Mouse (Mus musculus): ENCODE results near the gene Lgi1.

Gene Lgi1

DNA sequence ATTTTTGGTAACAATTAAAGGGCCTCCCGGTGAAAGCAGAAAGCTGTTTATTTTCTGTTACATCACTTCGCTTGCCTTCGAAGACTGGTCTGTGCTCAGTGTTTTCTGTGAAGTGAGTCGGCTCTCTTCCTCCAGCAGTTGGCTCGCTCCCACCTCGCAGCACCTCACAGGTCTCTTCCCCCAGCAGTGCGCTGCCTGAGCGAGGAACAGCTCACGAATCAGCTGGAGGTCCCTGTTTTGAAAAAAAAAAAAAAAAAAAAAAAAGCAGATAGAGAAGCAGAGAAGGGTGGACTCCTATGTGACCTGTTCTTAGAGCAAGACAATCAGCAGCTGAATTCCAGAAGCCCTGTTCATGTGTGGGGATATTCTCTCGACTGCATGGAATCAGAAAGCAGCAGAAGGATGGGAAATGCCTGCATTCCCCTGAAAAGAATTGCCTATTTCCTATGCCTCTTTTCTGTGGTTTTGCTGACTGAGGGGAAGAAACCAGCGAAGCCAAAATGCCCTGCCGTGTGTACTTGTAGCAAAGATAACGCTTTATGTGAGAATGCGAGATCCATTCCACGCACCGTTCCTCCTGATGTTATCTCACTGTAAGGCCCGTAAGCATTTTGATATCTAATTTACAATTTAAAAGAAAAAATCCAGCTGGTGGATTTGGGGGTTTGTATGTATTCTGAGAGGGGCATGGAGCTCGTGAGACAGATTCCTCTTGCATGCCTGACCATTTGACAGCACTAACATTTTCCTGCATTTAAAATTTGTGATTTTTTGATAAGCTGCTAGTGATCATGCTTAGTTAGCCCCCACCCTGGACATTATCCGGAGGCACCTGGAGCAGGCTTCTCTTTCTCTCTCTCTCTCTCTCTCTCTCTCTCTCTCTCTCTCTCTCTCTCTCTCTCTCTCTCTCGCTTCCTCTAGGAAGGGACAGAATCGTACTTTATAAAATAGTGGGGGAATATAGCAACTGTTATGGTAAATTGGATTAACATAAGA is at the start of gene Lgi1:
Gene Lgi1 (plus strand): TSS at position 32 of the 996 bp plus-strand sequence.
- DNase-seq (ENCODE audit: low spot score) = no peak

DNA sequence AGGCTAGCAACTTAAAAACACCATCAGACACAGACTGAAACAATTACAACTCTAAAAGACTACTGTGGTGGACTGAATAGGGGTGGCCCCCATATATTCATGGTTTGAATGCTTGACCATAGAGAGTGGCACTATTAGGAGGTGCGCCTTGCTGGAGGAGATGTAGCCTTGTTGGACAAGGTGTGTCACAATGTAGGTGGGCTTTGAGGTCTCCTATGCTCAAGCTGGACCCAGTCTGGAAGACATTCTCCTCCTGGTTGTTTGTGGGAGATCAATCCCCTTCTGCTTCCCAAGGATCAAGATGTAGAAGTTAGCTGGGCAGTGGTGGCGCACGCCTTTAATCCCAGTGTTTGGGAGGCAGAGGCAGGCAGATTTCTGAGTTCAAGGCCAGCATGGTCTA is 46.6 kb upstream of the Lgi1 start:
- no peak for DNase-seq (ENCODE audit: low spot score)

DNA sequence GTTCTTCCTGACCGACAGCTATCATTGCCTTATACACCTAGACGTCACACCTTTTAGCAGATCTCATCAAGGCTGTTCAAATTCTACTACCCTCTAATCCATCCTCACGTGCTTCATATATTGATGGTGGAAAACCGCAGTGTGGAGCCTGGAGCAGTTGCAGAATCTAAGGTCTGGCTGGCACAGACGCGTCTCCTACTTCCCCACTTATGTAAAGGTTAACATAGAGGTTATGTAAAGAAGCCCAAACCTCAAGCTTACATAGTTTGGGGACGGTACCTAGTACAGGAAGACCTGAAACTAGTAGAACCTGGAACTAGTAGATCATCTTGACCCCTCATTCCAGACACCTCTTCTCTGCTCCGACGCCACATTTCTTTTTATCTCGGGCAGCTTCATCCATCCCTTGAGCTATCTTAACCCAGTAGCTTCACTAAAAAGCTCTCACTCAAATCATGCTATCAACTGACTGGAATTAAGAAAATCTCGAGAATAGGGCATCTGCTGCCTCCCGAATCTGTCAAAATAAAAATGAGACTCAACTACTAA is 40.9 kb upstream of the Lgi1 start:
- no peak for DNase-seq (ENCODE audit: low spot score)

DNA sequence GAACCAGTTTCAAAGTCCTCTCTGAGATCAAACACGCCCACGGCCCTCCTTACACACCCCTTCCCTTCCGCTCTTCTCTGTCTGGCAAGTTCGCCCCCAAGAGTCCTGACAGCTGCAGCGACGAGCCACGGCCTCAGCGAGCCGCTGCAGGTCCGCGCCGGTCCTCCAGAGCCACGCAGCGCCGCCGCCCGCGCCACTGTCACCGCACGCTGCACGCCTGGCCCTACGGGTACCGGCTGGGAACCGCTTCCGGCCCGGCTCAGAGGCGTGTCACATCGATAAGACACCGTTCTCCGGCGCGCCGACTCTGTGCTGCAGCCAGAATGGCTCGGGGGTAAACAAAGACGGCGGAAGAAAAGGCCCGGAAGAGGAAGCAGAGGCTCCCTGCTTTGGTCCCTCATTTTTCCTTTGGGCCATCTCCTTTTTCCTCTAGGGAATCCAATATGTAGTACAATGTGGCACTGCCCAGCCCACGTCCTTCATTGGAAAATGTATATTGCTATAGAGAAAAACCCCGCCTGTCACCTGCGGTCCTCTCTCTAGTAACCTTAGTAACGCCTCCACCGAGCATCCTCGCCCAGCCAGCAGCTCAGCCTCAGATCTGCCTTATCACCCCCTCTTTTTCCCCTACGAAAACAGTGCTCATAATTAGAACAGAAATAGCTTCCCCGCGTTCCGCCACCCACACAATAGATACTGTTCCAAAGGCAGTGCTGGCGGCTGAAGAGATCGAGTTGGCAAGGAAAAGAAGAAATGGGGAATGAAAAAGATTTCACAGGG is 40.2 kb upstream of the Lgi1 start, which contains the start of gene Fra10ac1:
Gene Fra10ac1 (minus strand): TSS at position 252 of the 780 bp plus-strand sequence.
- DNase-seq (ENCODE audit: low spot score) = peak; percentile 88

DNA sequence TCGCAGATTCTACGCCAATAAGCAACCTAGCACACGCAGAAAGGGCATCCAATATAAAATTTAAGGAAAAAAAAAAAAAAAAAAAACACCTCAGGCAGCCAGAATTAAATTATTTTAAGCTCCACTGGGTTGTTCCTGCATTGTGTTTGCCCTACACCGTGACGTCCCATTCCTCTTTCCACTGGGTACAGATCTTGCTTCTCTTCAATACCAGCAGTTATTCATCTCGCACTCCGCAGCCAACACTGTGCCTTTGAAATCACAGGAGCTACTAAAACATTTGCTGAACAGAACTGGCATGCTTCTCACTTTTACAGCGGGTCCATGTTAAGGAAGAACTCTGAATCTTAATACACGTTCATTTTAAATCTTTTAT is 39.7 kb upstream of the Lgi1 start:
- DNase-seq (ENCODE audit: low spot score) = no peak

DNA sequence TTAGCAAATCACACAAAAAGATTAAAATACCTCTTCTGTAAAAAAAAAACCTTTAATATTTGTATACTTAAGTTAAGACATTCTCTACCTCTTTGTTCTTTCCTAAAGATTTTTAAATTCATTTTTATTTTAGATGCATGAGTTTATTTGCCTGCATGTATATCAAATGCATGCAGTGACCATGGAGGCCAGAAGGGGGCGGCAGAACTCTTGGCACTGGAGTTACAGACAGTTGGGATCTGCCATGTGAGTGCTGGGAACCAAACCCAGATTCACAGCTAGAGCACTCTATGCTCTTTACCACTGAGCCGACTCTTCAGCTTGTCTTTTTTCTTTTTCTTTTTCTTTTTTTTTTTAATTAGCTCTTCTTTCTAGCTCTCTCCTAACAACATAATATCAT is 35.6 kb upstream of the Lgi1 start:
- no peak for DNase-seq (ENCODE audit: low spot score)

DNA sequence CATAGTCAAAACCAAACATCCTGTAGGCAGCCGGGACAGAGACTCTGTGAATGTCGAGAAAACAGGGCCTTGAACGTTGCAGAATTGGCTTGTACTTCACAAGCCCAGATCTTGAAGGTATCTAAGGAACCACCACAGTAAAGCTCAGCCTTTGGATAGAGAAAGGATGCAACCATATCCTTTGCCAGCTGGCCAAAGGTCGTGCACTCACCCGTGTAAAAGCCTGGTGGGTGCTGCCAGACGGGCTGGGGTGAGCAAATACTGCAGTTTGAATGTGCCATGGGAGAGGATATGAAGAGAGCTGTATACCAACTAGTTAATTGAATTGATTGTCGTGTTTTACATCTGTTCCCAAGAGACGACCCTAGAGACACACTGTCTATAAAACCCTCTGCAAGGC is 32.2 kb upstream of the Lgi1 start:
- DNase-seq (ENCODE audit: low spot score) = no peak

DNA sequence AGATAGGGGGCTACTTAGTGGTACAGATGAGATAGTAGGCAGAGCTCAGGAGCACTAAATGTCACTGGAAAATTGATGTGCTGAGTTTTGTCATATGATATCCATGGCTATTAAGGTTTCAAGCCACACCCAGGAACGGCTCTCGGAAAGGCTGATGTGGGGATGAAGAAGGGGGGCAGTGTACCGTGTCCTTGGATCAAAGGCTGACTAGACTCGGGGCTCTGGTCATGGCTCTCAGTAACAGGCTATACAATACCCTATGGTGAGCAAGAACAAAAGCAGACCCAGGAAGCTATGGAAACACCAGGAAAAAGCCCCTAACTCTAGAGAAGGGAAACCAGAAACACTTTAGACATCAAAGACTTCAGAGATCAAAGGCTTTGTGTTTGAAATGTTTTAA is 31.8 kb upstream of the Lgi1 start:
- no peak for DNase-seq (ENCODE audit: low spot score)

DNA sequence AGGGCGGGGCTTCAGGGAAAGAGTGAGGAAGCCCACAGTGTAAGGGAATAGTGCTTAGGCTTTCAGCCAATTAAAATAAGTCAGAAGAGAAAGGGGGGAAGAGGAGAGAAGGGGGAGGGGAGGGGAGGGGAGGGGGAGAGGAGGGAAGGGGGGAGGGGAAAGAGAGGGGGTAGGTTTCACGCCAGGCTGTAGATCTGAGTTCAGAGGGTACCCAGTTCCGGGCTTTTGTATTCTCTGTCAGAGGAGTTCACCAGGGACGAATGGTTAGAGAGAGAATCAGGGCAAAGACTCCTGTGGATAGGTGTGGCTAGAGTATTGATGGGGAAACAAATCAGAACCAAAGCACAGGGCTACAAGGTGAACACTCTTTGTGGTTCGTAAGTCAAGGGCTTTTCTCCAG is 27.8 kb upstream of the Lgi1 start:
- DNase-seq (ENCODE audit: low spot score) = no peak

DNA sequence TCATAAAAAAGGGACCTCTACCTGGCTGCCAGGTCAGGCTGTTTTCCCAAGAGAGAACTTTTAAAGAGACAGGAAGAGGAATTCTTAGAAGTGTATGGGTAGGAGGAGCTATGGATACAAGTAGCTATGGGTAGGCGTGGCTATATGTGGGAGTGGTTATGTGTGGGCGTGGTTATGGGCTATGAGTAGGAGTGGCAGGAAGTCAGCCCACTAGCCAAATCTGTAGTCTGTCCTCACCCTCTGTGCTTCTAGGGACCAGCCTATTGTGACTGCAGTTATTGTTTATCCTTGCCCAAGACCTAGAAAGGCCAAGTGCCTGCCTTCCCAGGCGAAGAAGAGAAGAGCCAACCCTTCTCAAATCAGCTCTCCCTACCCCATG is 26.5 kb upstream of the Lgi1 start:
- no peak for DNase-seq (ENCODE audit: low spot score)

DNA sequence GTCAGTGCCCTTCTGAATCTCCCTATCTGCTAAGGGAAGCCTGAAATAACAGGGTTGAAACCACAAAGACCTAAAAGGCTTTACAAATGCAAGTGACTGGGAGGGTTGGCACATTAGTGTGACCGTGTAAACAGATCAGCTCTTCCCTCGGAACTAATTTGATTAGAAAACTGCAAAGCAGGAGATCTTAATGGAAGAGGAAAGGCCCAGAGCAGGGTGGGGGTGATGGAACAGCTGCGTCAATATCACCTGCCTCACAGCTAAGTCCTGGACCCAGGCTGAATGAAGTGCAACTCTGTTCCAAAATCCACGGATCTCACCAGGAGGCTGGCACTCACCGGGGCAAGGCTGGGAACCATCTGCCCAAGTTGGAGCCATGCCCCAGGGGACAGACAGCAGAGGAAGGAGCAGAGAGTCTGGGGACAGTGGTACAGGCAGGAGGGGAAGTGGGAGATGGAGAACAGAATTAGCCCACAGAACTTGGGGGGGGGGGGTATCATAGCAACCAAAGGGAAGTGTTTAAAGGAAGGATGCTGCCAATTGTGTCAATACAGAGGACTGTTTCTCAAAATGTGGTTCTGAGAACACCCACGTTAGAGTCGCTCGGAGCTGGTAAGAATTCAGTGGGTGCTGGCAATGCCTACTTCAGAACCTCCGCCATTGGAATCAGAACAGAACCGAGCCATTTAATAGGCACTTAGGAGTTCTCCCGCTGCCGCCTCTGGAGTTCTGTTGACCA is 26.0 kb upstream of the Lgi1 start:
- DNase-seq (ENCODE audit: low spot score) = no peak

DNA sequence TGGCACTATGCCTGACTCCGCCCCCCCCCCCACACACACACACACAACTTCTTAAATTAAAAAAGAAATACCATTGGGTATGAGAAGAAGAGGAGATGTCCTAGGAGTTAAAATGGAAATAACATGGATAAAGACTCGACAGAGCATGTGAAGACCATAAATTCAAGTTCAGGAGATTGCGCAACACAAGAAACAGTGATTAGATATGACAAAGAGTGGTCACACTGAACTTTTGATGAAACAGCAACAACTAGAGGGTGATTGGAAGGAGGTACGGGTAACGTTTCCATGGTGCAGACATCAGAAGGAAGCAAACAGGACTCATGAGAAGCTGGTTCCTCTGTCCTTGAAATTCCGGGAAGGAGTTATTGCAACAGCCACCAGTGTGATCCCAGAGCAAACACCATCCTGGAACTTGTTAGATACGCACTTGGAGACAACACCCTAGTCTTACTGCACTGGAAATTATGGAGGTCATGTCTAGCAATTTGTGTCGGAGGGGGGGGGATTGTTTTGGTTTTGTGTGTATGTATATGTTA is 22.0 kb upstream of the Lgi1 start:
- DNase-seq (ENCODE audit: low spot score) = peak; percentile 60

DNA sequence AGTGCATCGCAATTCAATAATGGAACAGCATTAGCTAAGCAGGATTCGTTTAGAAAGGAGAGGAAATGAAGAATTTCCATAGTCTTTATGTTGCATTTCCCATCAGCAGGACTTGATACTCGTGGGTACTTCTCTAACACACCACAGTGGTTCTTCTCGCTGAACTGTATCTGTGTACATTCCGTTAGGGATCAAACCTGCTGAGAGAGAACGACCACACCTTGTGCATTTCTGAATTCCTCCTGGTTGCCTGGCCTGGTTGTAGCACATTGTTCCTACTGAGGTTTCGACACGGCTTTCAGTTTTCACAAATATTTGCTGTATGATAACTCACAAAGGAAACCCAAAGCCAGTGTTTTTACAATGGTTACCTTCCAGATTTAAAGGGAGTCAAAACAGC is 19.6 kb upstream of the Lgi1 start:
- no peak for DNase-seq (ENCODE audit: low spot score)

DNA sequence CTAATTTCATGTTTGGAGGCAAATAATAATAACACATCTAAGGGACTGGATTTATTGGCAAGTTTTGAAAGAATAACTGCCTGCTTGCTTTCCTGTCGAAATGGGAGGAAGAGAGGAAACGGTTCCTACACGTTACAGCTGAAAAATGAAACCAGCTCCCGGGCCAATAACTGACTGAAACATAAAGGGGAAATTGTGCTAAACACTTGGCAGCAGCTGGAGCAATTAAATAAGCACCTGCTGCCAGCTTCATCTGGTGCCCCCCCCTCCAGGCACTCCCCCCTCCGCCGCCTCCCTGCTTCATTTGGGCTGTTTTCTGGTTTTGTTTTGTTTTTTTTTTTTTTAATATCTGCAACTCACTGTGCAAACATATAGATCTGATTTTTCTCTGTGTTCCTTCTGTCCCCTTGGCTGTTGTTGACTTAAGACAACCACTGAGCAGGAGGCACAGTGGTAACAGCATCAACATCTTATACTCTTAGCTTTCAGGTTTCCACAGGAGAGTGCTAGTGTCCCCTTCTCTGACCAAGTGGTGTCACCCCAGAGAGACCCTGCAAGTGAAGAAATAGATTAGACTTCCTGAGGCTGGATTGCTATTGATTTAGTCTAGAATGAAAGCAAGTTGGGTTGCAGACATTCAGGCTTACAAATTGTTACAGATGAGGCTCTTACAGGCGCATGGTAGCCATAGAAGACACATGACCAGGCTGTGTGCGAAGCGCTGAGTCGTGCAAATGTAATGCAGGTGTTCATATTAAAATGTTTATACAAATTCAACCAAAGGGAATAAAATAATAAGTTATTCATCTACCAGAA is 18.8 kb upstream of the Lgi1 start:
- DNase-seq (ENCODE audit: low spot score) = no peak

DNA sequence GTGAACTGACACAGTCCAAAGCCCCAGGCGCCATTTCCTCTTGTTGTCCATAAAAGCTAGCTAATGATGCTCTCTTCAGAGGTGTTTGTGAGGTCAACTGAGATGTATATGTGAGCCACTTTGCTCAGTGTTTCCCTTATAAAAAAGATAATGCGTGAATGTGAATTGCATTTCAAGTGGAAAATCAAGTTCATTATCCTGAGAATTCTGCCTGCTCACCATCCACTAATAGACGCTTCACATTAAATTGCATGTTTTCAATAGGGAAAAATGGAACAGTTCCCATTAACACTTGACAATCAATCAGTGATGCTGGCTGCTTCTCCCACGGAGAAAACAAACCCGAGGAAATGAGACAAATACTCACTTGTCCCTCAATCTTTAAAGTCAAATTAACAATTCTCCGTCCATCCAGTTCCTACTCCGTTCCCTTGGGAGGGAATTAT is 18.1 kb upstream of the Lgi1 start:
- no peak for DNase-seq (ENCODE audit: low spot score)

DNA sequence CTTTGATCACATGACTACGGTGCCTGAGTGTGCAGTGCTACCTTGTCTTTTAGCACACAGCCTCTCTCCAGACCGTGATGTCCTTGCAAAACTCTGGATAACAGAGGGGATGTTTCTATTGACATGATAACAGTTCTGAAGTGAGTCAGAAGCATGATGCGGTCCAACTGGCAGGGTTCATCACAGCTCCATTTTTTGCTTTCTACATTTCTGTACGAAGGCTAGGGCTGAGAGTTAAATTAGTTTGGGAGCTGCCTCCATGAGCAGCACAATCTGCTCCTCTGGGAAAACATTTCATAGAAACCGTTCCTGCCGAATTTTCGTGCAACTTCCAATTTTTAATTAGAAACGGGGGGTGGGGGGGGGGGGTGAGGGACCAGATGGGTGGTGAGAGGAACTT is 14.7 kb upstream of the Lgi1 start:
- DNase-seq (ENCODE audit: low spot score) = no peak

DNA sequence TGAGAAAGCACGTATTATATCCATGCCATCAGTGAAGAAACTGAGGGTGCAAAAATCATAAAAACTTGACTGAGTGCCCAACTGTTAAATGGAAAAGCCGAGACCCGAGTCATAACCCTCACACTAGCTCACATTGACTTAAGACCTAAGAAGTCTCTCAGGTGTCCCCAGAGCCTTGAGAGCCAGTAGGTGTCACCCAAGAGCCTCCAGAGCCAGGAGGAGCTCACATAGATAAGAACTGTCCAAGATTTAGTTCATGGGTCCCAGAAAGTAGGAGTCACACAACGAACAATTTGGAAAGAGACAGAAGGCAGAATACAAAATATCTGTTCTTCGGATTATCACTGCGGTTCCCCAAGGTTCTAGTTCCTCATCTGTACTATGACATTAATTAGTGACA is 10.5 kb upstream of the Lgi1 start:
- DNase-seq (ENCODE audit: low spot score) = no peak

DNA sequence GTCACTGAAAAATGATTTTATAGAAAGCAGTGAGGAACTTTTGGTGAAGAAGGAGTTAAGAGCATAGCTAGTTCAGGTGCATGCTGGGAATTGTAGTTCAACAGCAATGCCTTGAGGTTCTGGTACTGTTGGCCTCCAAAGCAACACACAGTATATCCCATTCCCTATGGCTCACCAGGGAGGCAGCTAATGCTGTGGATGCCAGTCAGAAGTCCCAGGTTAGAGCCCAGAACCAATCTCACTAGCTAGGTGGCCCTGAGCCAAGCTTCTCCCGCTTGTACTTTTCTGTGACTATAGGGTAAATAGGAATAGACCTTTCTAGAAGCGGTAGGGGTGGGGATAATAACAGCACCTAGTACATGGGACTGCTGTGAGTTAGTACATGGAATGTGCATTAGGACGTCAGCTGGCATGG is 5.7 kb upstream of the Lgi1 start:
- no peak for DNase-seq (ENCODE audit: low spot score)

DNA sequence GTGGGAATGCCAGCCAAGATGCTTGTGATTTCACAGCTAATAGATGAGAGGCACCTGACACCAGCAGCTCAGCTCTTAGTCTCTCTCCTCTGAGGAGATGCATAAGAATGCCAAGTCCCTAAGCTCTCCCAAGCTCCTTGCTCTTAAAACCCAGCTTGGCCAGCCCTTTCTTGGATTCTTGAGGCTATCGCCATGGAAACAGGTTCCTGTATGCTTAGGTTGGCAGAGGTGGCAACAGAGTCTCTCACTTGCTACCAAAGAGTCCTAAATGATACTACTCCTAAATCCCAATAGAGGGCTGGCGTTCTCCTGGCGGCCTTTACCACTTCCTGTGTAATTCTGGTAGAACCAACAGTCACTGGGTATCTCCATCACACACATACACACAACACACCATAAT is 4.9 kb upstream of the Lgi1 start:
- no peak for DNase-seq (ENCODE audit: low spot score)

DNA sequence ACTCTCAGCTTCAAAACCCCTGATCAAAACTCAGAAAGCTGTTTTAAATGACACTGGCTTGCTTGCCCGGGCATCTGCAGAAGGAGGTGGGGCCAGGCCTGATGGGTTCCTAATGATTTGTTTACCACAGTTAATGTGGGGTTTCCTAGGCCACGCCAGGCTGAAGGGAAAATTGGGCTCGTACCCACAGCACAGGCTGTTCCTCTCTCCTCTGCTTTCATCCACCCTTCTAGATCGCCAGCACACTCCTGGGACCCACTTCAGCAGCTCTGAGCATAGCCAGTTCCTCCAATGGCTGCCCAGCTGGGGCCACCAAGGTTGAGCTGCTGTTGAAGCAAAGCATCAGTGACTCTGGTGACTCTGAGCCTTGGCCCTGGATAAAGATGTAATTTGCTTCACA is 4.0 kb upstream of the Lgi1 start:
- no peak for DNase-seq (ENCODE audit: low spot score)

DNA sequence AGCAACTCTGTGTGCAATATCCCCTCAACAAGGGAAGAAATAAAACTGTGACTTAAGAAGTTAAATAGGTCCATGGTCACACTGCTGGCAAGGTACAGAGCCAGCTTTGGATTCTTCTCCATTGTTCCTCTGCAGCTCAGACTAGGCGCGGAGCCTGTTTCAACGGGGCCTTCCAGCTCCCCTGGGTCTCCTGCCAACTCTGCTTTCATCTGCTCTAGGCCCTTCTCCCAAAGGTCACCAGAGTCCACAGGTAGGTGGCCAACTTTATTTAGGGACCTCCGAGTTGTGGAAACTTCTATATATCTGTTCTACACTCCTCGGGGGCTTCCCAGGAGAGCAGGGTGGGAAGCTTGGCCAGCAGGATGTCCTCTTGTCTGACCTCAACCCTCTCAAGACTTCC is 3.0 kb upstream of the Lgi1 start:
- DNase-seq (ENCODE audit: low spot score) = no peak

Data from yolk sac, embryonic 10.5 days (tissue).